Mouse (Mus musculus) heart, embryonic 16.5 days (tissue): ENCODE data around the gene Cmya5. TPM values are rescaled to one million over a fixed set of nuclear protein-coding genes. Genes with fewer than 3 reads are reported as not detected.

Experiments used
- ATAC-seq: fragments of 200-750 bp; cut with Nextera tagmentation; replicated peaks from 2 replicates; pipeline ENCODE4 v1.8.0; 2017; ENCODE audit warnings: moderate number of reproducible peaks; ENCODE audit not compliant: insufficient read depth, low FRiP score; ENCODE audit errors: extremely low read depth
- H3K27ac ChIP-seq: fragments of 300-500 bp; sonication (generic); 2 replicates; pipeline ENCODE4 v1.5.1; 2014; ENCODE audit warnings: mild to moderate bottlenecking, low read length, control low read depth, moderate library complexity
- H3K27me3 ChIP-seq: fragments of 300-500 bp; sonication (generic); 2 replicates; pipeline ENCODE4 v1.6.1; 2014; ENCODE audit warnings: low read length, mixed read lengths; ENCODE audit not compliant: control insufficient read depth, insufficient read depth
- H3K36me3 ChIP-seq: fragments of 300-500 bp; sonication (generic); 2 replicates; pipeline ENCODE4 v1.6.1; 2014; ENCODE audit not compliant: control insufficient read depth, insufficient read depth
- H3K4me1 ChIP-seq: fragments of 300-500 bp; sonication (generic); 2 replicates; pipeline ENCODE4 v1.6.1; 2014; ENCODE audit warnings: low read length, mixed read lengths; ENCODE audit not compliant: control insufficient read depth, insufficient read depth
- H3K4me2 ChIP-seq: fragments of 300-500 bp; sonication (generic); 2 replicates; pipeline ENCODE4 v1.6.1; 2014; ENCODE audit warnings: low read depth, mild to moderate bottlenecking, control low read depth, low read length
- H3K4me3 ChIP-seq: fragments of 300-500 bp; sonication (generic); 2 replicates; pipeline ENCODE4 v1.5.1; 2014; ENCODE audit warnings: mild to moderate bottlenecking, control low read depth, low read length
- H3K9ac ChIP-seq: fragments of 300-500 bp; sonication (generic); 2 replicates; pipeline ENCODE4 v1.6.1; 2014; ENCODE audit warnings: low read length, control low read depth
- H3K9me3 ChIP-seq: fragments of 300-500 bp; sonication (generic); replicated peaks from 2 replicates; pipeline ENCODE4 v1.6.1; 2016; ENCODE audit warnings: low read length; ENCODE audit not compliant: control insufficient read depth
- WGBS: fragments of 180-500 bp; shearing (Covaris S2); extraction: QIAGEN DNeasy Blood & Tissue Kit; methylation state at CpG from one replicate; pipeline ENCODE4 v1.1.7; 2014; 5-methylcytosine and 5-hydroxymethylcytosine counted together
- polyA plus RNA-seq: library from polyadenylated mRNA; unstranded; fragments of >200 nt; fragmentation: Nextera tagmentation; extraction: Ambion mirVana; gene quantifications from 2 replicates; pipeline ENCODE4 v1.2.1, GENCODE M21; 2015

Gene Cmya5
- polyA plus RNA-seq, 1 experiment from 2014 or later: 5.5 TPM

GRCm38 (mm10) chr13:93136251-93136650 is 8.3 kb downstream of the Cmya5 start:
- Histone ChIP-seq H3K27ac (no peak overlapping the region), H3K4me2 (no peak overlapping the region)
- ATAC-seq: no peak

GRCm38 (mm10) chr13:93135501-93135900 is 9.0 kb downstream of the Cmya5 start:
- Histone ChIP-seq H3K4me1 (peaks cover 29% of the 10 kb centered on the region), H3K27ac (no peak overlapping the region), H3K9me3 (no peaks in the 10 kb centered on the region), H3K4me3 (no peak overlapping the region), H3K27me3 (no peaks in the 10 kb centered on the region), H3K4me2 (no peak overlapping the region), H3K36me3 (0 out of 2 replicates have a peak, but pooled peaks cover 2% of the 10 kb centered on the region), H3K9ac (no peak overlapping the region)
- ATAC-seq: no peak
- WGBS: 69% methylated on average over 2 of the region's 2 CpGs

More at GRCm38 (mm10) chr13:93136251-93136650, 8.3 kb downstream of the Cmya5 start:
- peaks cover 25% of the 10 kb centered on the region for H3K4me1 ChIP-seq
- 86% methylated on average over 1 of the region's 1 CpGs for WGBS
- H3K9ac ChIP-seq: no peak overlapping the region
- H3K9me3 ChIP-seq: no peaks in the 10 kb centered on the region
- no peak overlapping the region for H3K4me3 ChIP-seq
- H3K36me3 ChIP-seq: 0 out of 2 replicates have a peak, but pooled peaks cover 2% of the 10 kb centered on the region
- no peaks in the 10 kb centered on the region for H3K27me3 ChIP-seq

GRCm38 (mm10) chr13:93130674-93131073 is 13.8 kb downstream of the Cmya5 start:
- ATAC-seq: no peak
- no peak overlapping the region for H3K9ac ChIP-seq

GRCm38 (mm10) chr13:93128961-93129360 is 15.6 kb downstream of the Cmya5 start:
- H3K4me1 ChIP-seq: peaks cover 7% of the 10 kb centered on the region
- no peak overlapping the region for H3K4me3 ChIP-seq
- H3K9me3 ChIP-seq: no peaks in the 10 kb centered on the region; the same call in 1 of the 2 replicates
- no peak overlapping the region for H3K9ac ChIP-seq
- no peak overlapping the region for H3K27ac ChIP-seq
- H3K27me3 ChIP-seq: no peaks in the 10 kb centered on the region
- H3K36me3 ChIP-seq: 0 out of 2 replicates have a peak, but pooled peaks cover 2% of the 10 kb centered on the region
- H3K4me2 ChIP-seq: no peak overlapping the region
- 77% methylated on average over 5 of the region's 5 CpGs for WGBS
- ATAC-seq: no peak

More at GRCm38 (mm10) chr13:93130674-93131073, 13.8 kb downstream of the Cmya5 start:
- Histone ChIP-seq H3K4me3 (no peak overlapping the region), H3K4me2 (no peak overlapping the region), H3K27ac (no peak overlapping the region), H3K36me3 (0 out of 2 replicates have a peak, but pooled peaks cover 2% of the 10 kb centered on the region), H3K27me3 (no peaks in the 10 kb centered on the region), H3K9me3 (no peaks in the 10 kb centered on the region), H3K4me1 (peaks cover 7% of the 10 kb centered on the region)
- 33% methylated on average over 3 of the region's 3 CpGs for WGBS

- H3K9ac ChIP-seq: no peak overlapping the region
- H3K4me3 ChIP-seq: no peak overlapping the region
- no peaks in the 10 kb centered on the region for H3K36me3 ChIP-seq
- H3K4me2 ChIP-seq: no peak overlapping the region
- no peak for ATAC-seq
- peaks cover 7% of the 10 kb centered on the region for H3K4me1 ChIP-seq
- H3K27ac ChIP-seq: no peak overlapping the region
- no peaks in the 10 kb centered on the region for H3K27me3 ChIP-seq
- H3K9me3 ChIP-seq: no peaks in the 10 kb centered on the region; the same call in 1 of the 2 replicates
- 69% methylated on average over 8 of the region's 8 CpGs for WGBS
Measured at GRCm38 (mm10) chr13:93128111-93128860, 16.2 kb downstream of the Cmya5 start.

- ATAC-seq: no peak
- Histone ChIP-seq H3K4me3 (no peak overlapping the region), H3K27me3 (no peaks in the 10 kb centered on the region), H3K9ac (no peak overlapping the region), H3K9me3 (no peaks in the 10 kb centered on the region; the same call in 1 of the 2 replicates), H3K4me1 (no peaks in the 10 kb centered on the region), H3K4me2 (no peak overlapping the region), H3K27ac (no peak overlapping the region), H3K36me3 (0 out of 2 replicates have a peak, but pooled peaks cover 3% of the 10 kb centered on the region)
- 89% methylated on average over 9 of the region's 9 CpGs for WGBS
Measured at GRCm38 (mm10) chr13:93122321-93122720, 22.2 kb downstream of the Cmya5 start.

- Histone ChIP-seq H3K9ac (no peak overlapping the region), H3K4me3 (no peak overlapping the region), H3K4me2 (no peak overlapping the region), H3K4me1 (no peaks in the 10 kb centered on the region), H3K27ac (peak overlapping the region; percentile 68; the same call in 1 of the 2 replicates), H3K9me3 (peaks cover 3% of the 10 kb centered on the region; the same call in 1 of the 2 replicates), H3K27me3 (no peaks in the 10 kb centered on the region), H3K36me3 (0 out of 2 replicates have a peak, but pooled peaks cover 3% of the 10 kb centered on the region)
- peak; percentile 32; the same call in 1 of the 2 replicates for ATAC-seq
- 66% methylated on average over 7 of the region's 7 CpGs for WGBS
Measured at GRCm38 (mm10) chr13:93117241-93117640, 27.3 kb downstream of the Cmya5 start.

- no peaks in the 10 kb centered on the region; the same call in 1 of the 2 replicates for H3K9me3 ChIP-seq
- no peak overlapping the region for H3K4me2 ChIP-seq
- no peaks in the 10 kb centered on the region for H3K27me3 ChIP-seq
- no peak overlapping the region for H3K9ac ChIP-seq
- 76% methylated on average over 4 of the region's 4 CpGs for whole genome bisulfite sequencing
- H3K27ac ChIP-seq: no peak overlapping the region; the same call in 1 of the 2 replicates
- H3K4me3 ChIP-seq: no peak overlapping the region
- H3K36me3 ChIP-seq: peaks cover 4% of the 10 kb centered on the region; the same call in 1 of the 2 replicates
- no peak; the same call in 1 of the 2 replicates for ATAC-seq
- no peaks in the 10 kb centered on the region for H3K4me1 ChIP-seq
Measured at GRCm38 (mm10) chr13:93102340-93103090, 42.0 kb downstream of the Cmya5 start.
